Mouse (Mus musculus) left cerebral cortex, adult 2 months (tissue): ENCODE data around the gene Pafah2. TPM values are rescaled to one million over a fixed set of nuclear protein-coding genes. Genes with fewer than 3 reads are reported as not detected.

Source experiments
- DNase-seq, 2 experiments: peaks; one replicate each; pipeline ENCODE4 v3.0.0; 2021 to 2022; ENCODE audit warnings: low spot score in 2 of 2, mixed read lengths in 1 of 2; ENCODE audit errors: extremely low spot score in 1 of 2
- H3K27ac ChIP-seq: fragments of 200-600 bp; 2 replicates; pipeline ENCODE4 v1.8.1; 2022
- H3K4me3 ChIP-seq: fragments of 200-600 bp; 2 replicates; pipeline ENCODE4 v1.8.1; 2022
- CTCF ChIP-seq: fragments of 200-600 bp; IDR thresholded peaks from 2 replicates; pipeline ENCODE4 v1.8.1; 2022; ENCODE audit warnings: antibody characterized with exemption, mild to moderate bottlenecking, moderate library complexity
- intact Hi-C: fragments of 180-260 bp; cut with DNase I; formaldehyde crosslinking; loops from one replicate; pipeline ENCODE4 v1.15.1; 2025
- total RNA-seq, 2 experiments: library from RNA; stranded (reverse); gene quantifications; 2 replicates each; pipeline ENCODE4 v1.2.3; 2021

The Pafah2 gene
- total RNA-seq, 2 experiments from 2014 or later = 6.5 to 6.9 TPM

- intact Hi-C loops = loop anchor here (2.0 to 5.0 kb wide), 2 partner anchors 70 to 108 kb away; partner anchors contain the start of gene Pdik1l
Measured at GRCm38 (mm10) chr4:134356591-134357460, 39.3 kb upstream of the Pafah2 start.

GRCm38 (mm10) chr4:134357461-134357771 lies 38.7 kb upstream of the Pafah2 start:
- Histone ChIP-seq H3K27ac (no peak overlapping the region), H3K4me3 (no peak overlapping the region)
- TF ChIP-seq CTCF = no peak
- no peak for DNase-seq
- intact Hi-C loops = loop anchor here (2.0 to 5.0 kb wide), 2 partner anchors 70 to 109 kb away; partner anchors contain the start of gene Pdik1l

More at GRCm38 (mm10) chr4:134356591-134357460, 39.3 kb upstream of the Pafah2 start:
- TF ChIP-seq CTCF = peak; percentile 100
- Histone ChIP-seq H3K4me3 (no peak overlapping the region), H3K27ac (no peak overlapping the region)
- DNase-seq = peak; percentile 70 to 84

GRCm38 (mm10) chr4:134359649-134360048 lies 36.5 kb upstream of the Pafah2 start:
- intact Hi-C loops = loop anchor here (5.0 kb wide), 1 partner anchor 72 kb away; the partner anchor contains the start of gene Pdik1l
- H3K27ac ChIP-seq = no peak overlapping the region
- TF ChIP-seq CTCF = no peak
- H3K4me3 ChIP-seq = no peak overlapping the region
- DNase-seq = no peak

- intact Hi-C loops = no loop called here
- Histone ChIP-seq H3K4me3 (no peak overlapping the region), H3K27ac (no peak overlapping the region)
- no peak for TF ChIP-seq CTCF
- DNase-seq = no peak
Measured at GRCm38 (mm10) chr4:134361215-134361614, 34.9 kb upstream of the Pafah2 start.

GRCm38 (mm10) chr4:134362124-134362523 lies 34.0 kb upstream of the Pafah2 start:
- no peak for DNase-seq
- no peak for TF ChIP-seq CTCF
- no peak overlapping the region for H3K27ac ChIP-seq
- no peak overlapping the region for H3K4me3 ChIP-seq
- intact Hi-C loops = no loop called here

GRCm38 (mm10) chr4:134362586-134362985 lies 33.5 kb upstream of the Pafah2 start:
- no peak for DNase-seq
- TF ChIP-seq CTCF = no peak
- Histone ChIP-seq H3K4me3 (no peak overlapping the region), H3K27ac (no peak overlapping the region)
- intact Hi-C loops = no loop called here

GRCm38 (mm10) chr4:134365280-134365679 lies 30.8 kb upstream of the Pafah2 start:
- Histone ChIP-seq H3K27ac (no peak overlapping the region), H3K4me3 (no peak overlapping the region)
- TF ChIP-seq CTCF = no peak
- DNase-seq = no peak
- intact Hi-C loops = no loop called here

GRCm38 (mm10) chr4:134370649-134371221 lies 25.4 kb upstream of the Pafah2 start:
- intact Hi-C loops = no loop called here
- DNase-seq = peak; percentile 62 to 74
- H3K27ac ChIP-seq = peak overlapping the region; percentile 97
- no peak for TF ChIP-seq CTCF
- peak overlapping the region; percentile 64 for H3K4me3 ChIP-seq

GRCm38 (mm10) chr4:134371316-134371855 lies 24.7 kb upstream of the Pafah2 start:
- DNase-seq = peak; percentile 30 to 43
- Histone ChIP-seq H3K27ac (peak overlapping the region; percentile 97), H3K4me3 (peak overlapping the region; percentile 64)
- TF ChIP-seq CTCF = no peak
- intact Hi-C loops = no loop called here

- intact Hi-C loops = no loop called here
- Histone ChIP-seq H3K27ac (peak overlapping the region; percentile 97), H3K4me3 (peak overlapping the region; percentile 64)
- peak; percentile 85 for DNase-seq
- TF ChIP-seq CTCF = no peak
Measured at GRCm38 (mm10) chr4:134372294-134372747, 23.8 kb upstream of the Pafah2 start.

GRCm38 (mm10) chr4:134373295-134373694 lies 22.8 kb upstream of the Pafah2 start:
- no peak for DNase-seq
- peak overlapping the region; percentile 64 for H3K4me3 ChIP-seq
- no peak for TF ChIP-seq CTCF
- peak overlapping the region; percentile 65 for H3K27ac ChIP-seq
- intact Hi-C loops = no loop called here

- Histone ChIP-seq H3K4me3 (no peak overlapping the region), H3K27ac (no peak overlapping the region)
- no peak for TF ChIP-seq CTCF
- intact Hi-C loops = no loop called here
- DNase-seq = no peak
Measured at GRCm38 (mm10) chr4:134374306-134374705, 21.8 kb upstream of the Pafah2 start.
